9 mouse cellular contexts compared by ENCODE assay signal in the genomic region with DNA sequence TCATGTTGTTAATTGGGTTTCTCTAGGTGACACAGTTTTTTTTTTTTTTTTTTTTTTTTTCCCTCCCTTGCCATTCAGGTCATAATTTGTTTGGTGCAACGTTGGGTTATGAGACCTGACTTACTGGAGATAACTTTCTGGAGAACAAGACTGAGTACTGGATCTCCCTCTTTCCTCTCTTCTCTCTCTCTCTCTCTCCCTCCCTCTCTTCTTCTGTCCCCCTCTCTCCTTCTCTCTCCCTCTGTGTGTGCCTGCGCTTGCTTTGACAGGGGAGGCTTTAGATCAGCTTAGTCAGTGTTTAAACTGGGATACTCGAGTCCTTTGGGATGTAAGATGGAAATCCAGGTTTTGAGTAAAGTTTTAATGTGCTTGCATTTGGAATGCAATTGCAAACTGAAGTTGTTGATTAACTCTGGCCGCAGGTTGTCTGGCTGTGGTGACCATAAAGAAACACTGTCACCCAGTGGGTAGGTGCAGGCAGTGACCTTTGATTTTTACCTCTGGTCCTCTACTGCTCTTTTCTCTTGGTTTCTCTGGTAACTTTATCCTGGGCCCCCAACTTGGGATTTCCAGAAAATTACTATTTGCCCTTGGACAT. TPM values are rescaled to one million over a fixed set of nuclear protein-coding genes. Genes with fewer than 3 reads are reported as not detected.
A peak's percentile ranks its signal among the peaks of the same experiment; 100 is the strongest.
DNase-seq lines count a peak whose midpoint lies in the region; ATAC-seq and TF ChIP-seq lines count a peak whose summit lies in the region.
"Had no signal": no experiment of that assay in that cellular context is flagged by ENCODE, and none has a peak within 500 bp of the region (broad histone marks: within the 10 kb centered on the region; RNA-seq: fewer than 3 reads in every experiment).

No protein-coding gene starts in this region.

- no peak for DNase-seq in hindbrain, embryonic 14.5 days (ENCODE audit: low spot score)
- no peak for DNase-seq in liver, embryonic 11.5 days (ENCODE audit: low spot score)
- no peak for DNase-seq in c-Kit-positive CD71-positive TER-119-positive erythroid progenitor cells, embryonic 14.5 days (ENCODE audit: low spot score)
- no peak for DNase-seq in frontal cortex, adult 2 months (ENCODE audit: extremely low spot score in 1 of 2, low spot score in 1 of 2)
- no peak for DNase-seq in lung, adult 2 months
- no peak for DNase-seq in urinary bladder, adult 2 months (ENCODE audit: low spot score)

- peaks cover 46% of the 10 kb centered on the region for H3K36me3 ChIP-seq in megakaryocyte, embryonic 14.5 days (replicated peaks; ENCODE audit: low read length)
- 0 out of 2 replicates have a peak, but pooled peaks cover 10% of the 10 kb centered on the region for H3K36me3 ChIP-seq in hindbrain, embryonic 14.5 days (replicated peaks; ENCODE audit: control insufficient read depth, insufficient read depth)
- H3K36me3 ChIP-seq in liver, embryonic 11.5 days (ENCODE audit: control insufficient read depth, insufficient read depth, low read length): no peaks in the 10 kb centered on the region

- 52% methylated on average over 4 of the region's 4 CpGs for WGBS in hindbrain, embryonic 14.5 days
- WGBS in liver, embryonic 11.5 days: 40% methylated on average over 4 of the region's 4 CpGs
- 32% methylated on average over 4 of the region's 4 CpGs for WGBS in lung, adult 2 months

- no peak overlapping the region for H3K27ac ChIP-seq in hindbrain, embryonic 14.5 days
- 0 out of 2 replicates have a peak overlapping the region, but pooled peaks have one; percentile 80 for H3K27ac ChIP-seq in liver, embryonic 11.5 days (ENCODE audit: low read depth, low read length)

- H3K4me3 ChIP-seq in megakaryocyte, embryonic 14.5 days (replicated peaks): peak overlapping the region; percentile 98
- peak overlapping the region; percentile 97 for H3K4me3 ChIP-seq in hindbrain, embryonic 14.5 days (replicated peaks; ENCODE audit: low read length)
- H3K4me3 ChIP-seq in liver, embryonic 11.5 days (ENCODE audit: low read depth, low read length): peak overlapping the region; percentile 84
- no peak overlapping the region for H3K4me3 ChIP-seq in lung, adult 2 months (replicated peaks; ENCODE audit: extremely low read depth, low read depth, low read length)

- H3K9me3 ChIP-seq in megakaryocyte, embryonic 14.5 days: no peaks in the 10 kb centered on the region
- H3K9me3 ChIP-seq in hindbrain, embryonic 14.5 days (ENCODE audit: control insufficient read depth, low read length): no peaks in the 10 kb centered on the region
- no peaks in the 10 kb centered on the region for H3K9me3 ChIP-seq in liver, embryonic 11.5 days (ENCODE audit: control insufficient read depth, low read length)

- H3K4me1 ChIP-seq in megakaryocyte, embryonic 14.5 days: peaks cover 77% of the 10 kb centered on the region
- H3K4me1 ChIP-seq in hindbrain, embryonic 14.5 days (replicated peaks; ENCODE audit: control insufficient read depth, insufficient read depth, low read length): peaks cover 30% of the 10 kb centered on the region
- peaks cover 24% of the 10 kb centered on the region for H3K4me1 ChIP-seq in liver, embryonic 11.5 days (replicated peaks; ENCODE audit: control insufficient read depth, insufficient read depth, low read length)
- peaks cover 3% of the 10 kb centered on the region for H3K4me1 ChIP-seq in lung, adult 2 months (ENCODE audit: control insufficient read depth, insufficient read depth, low read length)

- peak overlapping the region; percentile 94 for H3K9ac ChIP-seq in hindbrain, embryonic 14.5 days
- peak overlapping the region; percentile 84; the same call in 1 of the 2 replicates for H3K9ac ChIP-seq in liver, embryonic 11.5 days (ENCODE audit: low read depth, low read length)

- H3K27me3 ChIP-seq in megakaryocyte, embryonic 14.5 days (replicated peaks): no peaks in the 10 kb centered on the region
- no peaks in the 10 kb centered on the region for H3K27me3 ChIP-seq in hindbrain, embryonic 14.5 days (ENCODE audit: control insufficient read depth, insufficient read depth, low read length)
- no peaks in the 10 kb centered on the region for H3K27me3 ChIP-seq in liver, embryonic 11.5 days (replicated peaks; ENCODE audit: control insufficient read depth, insufficient read depth, low read length)

- TF ChIP-seq CTCF in lung, adult 2 months (IDR thresholded peaks at IDR 0.05; ENCODE audit: insufficient read depth, low read length): no peak

- no peak for TF ChIP-seq POLR2A in lung, adult 2 months (IDR thresholded peaks at IDR 0.05; ENCODE audit: borderline replicate concordance, extremely low read depth, low read depth, low read length)

- peak overlapping the region; percentile 69 for H3K4me2 ChIP-seq in hindbrain, embryonic 14.5 days (replicated peaks)
- H3K4me2 ChIP-seq in liver, embryonic 11.5 days: peak overlapping the region; percentile 84

- no peak for ATAC-seq in megakaryocyte, adult 5-6 weeks (ENCODE audit: poor library complexity, severe bottlenecking)
- ATAC-seq in hindbrain, embryonic 14.5 days (ENCODE audit: low FRiP score): no peak
- ATAC-seq in liver, embryonic 11.5 days (replicated peaks; ENCODE audit: low FRiP score): no peak

RNA-seq across cellular contexts. Expression of a gene that starts 1.7 kb away (rescaled TPM):
- 122 and 129 TPM in 2 replicates for polyA plus RNA-seq in megakaryocyte, embryonic 14.5 days (2012; ENCODE audit: insufficient read depth, low replicate concordance)
- total RNA-seq in megakaryocyte, adult 5-6 weeks (2015): 20.6 and 21.3 TPM in 2 replicates
- 12.7 and 17.5 TPM in 2 replicates for total RNA-seq in megakaryocyte, adult 5-6 weeks (2017)
- polyA plus RNA-seq in hindbrain, embryonic 14.5 days (2014; fragmentation: Nextera tagmentation; extraction: Ambion mirVana): 19.5 and 21.5 TPM in 2 replicates
- 15.6 and 16.0 TPM in 2 replicates for polyA plus RNA-seq in liver, embryonic 11.5 days (2014; fragmentation: Nextera tagmentation; extraction: Ambion mirVana)
- 285 and 322 TPM in 2 replicates for polyA plus RNA-seq in frontal cortex, adult 2 months (2012; rRNA removed)
- 119 and 120 TPM in 2 replicates for polyA plus RNA-seq in lung, adult 2 months (2012; rRNA removed)
- polyA plus RNA-seq in urinary bladder, adult 2 months (2012; rRNA removed): 87.2 and 89.1 TPM in 2 replicates

RNA-seq across cellular contexts. Expression of a gene that starts 24.5 kb away (rescaled TPM):
- 1.1 TPM in 1 of 2 replicates, not detected in the other for polyA plus RNA-seq in megakaryocyte, embryonic 14.5 days (2012; ENCODE audit: insufficient read depth, low replicate concordance)
- total RNA-seq in megakaryocyte, adult 5-6 weeks (2015): 6.3 and 6.5 TPM in 2 replicates
- total RNA-seq in megakaryocyte, adult 5-6 weeks (2017): 7.3 and 11.1 TPM in 2 replicates
- 14.2 and 16.4 TPM in 2 replicates for polyA plus RNA-seq in hindbrain, embryonic 14.5 days (2014; fragmentation: Nextera tagmentation; extraction: Ambion mirVana)
- polyA plus RNA-seq in liver, embryonic 11.5 days (2014; fragmentation: Nextera tagmentation; extraction: Ambion mirVana): 2.7 and 3.4 TPM in 2 replicates
- 23.4 and 28.6 TPM in 2 replicates for polyA plus RNA-seq in frontal cortex, adult 2 months (2012; rRNA removed)
- polyA plus RNA-seq in lung, adult 2 months (2012; rRNA removed): 32.4 and 47.2 TPM in 2 replicates
- 33.6 and 38.7 TPM in 2 replicates for polyA plus RNA-seq in urinary bladder, adult 2 months (2012; rRNA removed)

RNA-seq across cellular contexts. Expression of a gene that starts 31.6 kb away (rescaled TPM):
- polyA plus RNA-seq in megakaryocyte, embryonic 14.5 days (2012; ENCODE audit: insufficient read depth, low replicate concordance): not detected in 2 replicates
- not detected in 2 replicates for total RNA-seq in megakaryocyte, adult 5-6 weeks (2015)
- total RNA-seq in megakaryocyte, adult 5-6 weeks (2017): not detected in 2 replicates
- not detected in 2 replicates for polyA plus RNA-seq in hindbrain, embryonic 14.5 days (2014; fragmentation: Nextera tagmentation; extraction: Ambion mirVana)
- polyA plus RNA-seq in liver, embryonic 11.5 days (2014; fragmentation: Nextera tagmentation; extraction: Ambion mirVana): not detected in 2 replicates
- polyA plus RNA-seq in frontal cortex, adult 2 months (2012; rRNA removed): not detected in 2 replicates
- not detected in 2 replicates for polyA plus RNA-seq in lung, adult 2 months (2012; rRNA removed)
- not detected in 2 replicates for polyA plus RNA-seq in urinary bladder, adult 2 months (2012; rRNA removed)
- total RNA-seq: heart, postnatal 14 days had no signal

RNA-seq across cellular contexts. Expression of a gene that starts 39.2 kb away (rescaled TPM):
- polyA plus RNA-seq in megakaryocyte, embryonic 14.5 days (2012; ENCODE audit: insufficient read depth, low replicate concordance): 79.0 and 226 TPM in 2 replicates
- total RNA-seq in megakaryocyte, adult 5-6 weeks (2015): 112 and 144 TPM in 2 replicates
- total RNA-seq in megakaryocyte, adult 5-6 weeks (2017): 182 and 211 TPM in 2 replicates
- 747 and 789 TPM in 2 replicates for polyA plus RNA-seq in hindbrain, embryonic 14.5 days (2014; fragmentation: Nextera tagmentation; extraction: Ambion mirVana)
- polyA plus RNA-seq in liver, embryonic 11.5 days (2014; fragmentation: Nextera tagmentation; extraction: Ambion mirVana): 619 and 649 TPM in 2 replicates
- 245 and 249 TPM in 2 replicates for polyA plus RNA-seq in frontal cortex, adult 2 months (2012; rRNA removed)
- polyA plus RNA-seq in lung, adult 2 months (2012; rRNA removed): 202 and 264 TPM in 2 replicates
- polyA plus RNA-seq in urinary bladder, adult 2 months (2012; rRNA removed): 249 and 294 TPM in 2 replicates

RNA-seq across cellular contexts. Expression of a gene that starts 45.4 kb away (rescaled TPM):
- not detected in 2 replicates for polyA plus RNA-seq in megakaryocyte, embryonic 14.5 days (2012; ENCODE audit: insufficient read depth, low replicate concordance)
- not detected in 2 replicates for total RNA-seq in megakaryocyte, adult 5-6 weeks (2015)
- total RNA-seq in megakaryocyte, adult 5-6 weeks (2017): not detected in 2 replicates
- polyA plus RNA-seq in hindbrain, embryonic 14.5 days (2014; fragmentation: Nextera tagmentation; extraction: Ambion mirVana): 0.27 and 0.28 TPM in 2 replicates
- 20.2 and 20.5 TPM in 2 replicates for polyA plus RNA-seq in liver, embryonic 11.5 days (2014; fragmentation: Nextera tagmentation; extraction: Ambion mirVana)
- 0.13 TPM in 1 of 2 replicates, not detected in the other for polyA plus RNA-seq in frontal cortex, adult 2 months (2012; rRNA removed)
- 0.12 and 0.34 TPM in 2 replicates for polyA plus RNA-seq in lung, adult 2 months (2012; rRNA removed)
- 0.14 and 0.15 TPM in 2 replicates for polyA plus RNA-seq in urinary bladder, adult 2 months (2012; rRNA removed)
- total RNA-seq: heart, postnatal 14 days had no signal
